Mouse (Mus musculus) stomach, postnatal 0 days (tissue): ENCODE data around the gene Tbcel.

Experiments
- CTCF ChIP-seq: IDR thresholded peaks from 2 replicates; pipeline ENCODE4 v1.5.1; 2016; ENCODE audit warnings: antibody characterized with exemption, low read depth, mild to moderate bottlenecking, moderate library complexity
- EP300 ChIP-seq: optimal IDR thresholded peaks from 2 replicates; pipeline ENCODE3; 2016; ENCODE audit warnings: antibody characterized with exemption

DNA sequence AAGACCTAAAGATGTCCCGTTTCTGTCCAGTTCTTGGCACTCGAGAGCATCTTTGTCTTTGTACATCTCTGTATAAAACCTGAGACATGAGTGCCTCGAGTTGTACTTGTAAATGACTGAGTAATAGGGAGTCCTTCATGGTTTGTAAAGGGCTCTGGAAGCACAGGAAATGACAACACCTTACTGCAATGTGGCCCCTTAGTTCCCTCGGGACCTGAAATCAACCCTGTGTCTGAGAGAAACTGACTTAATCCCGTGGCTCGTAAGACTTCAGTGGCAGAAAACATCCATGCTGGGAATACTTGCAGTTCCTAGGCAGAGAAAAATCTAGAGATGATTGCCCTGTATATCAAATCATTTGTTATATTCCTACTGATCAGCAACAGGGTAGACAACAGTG lies 114.7 kb downstream of the Tbcel start:
- TF ChIP-seq CTCF: no peak
- TF ChIP-seq EP300: no peak
